24 mouse cellular contexts compared by ENCODE assay signal in genomic region chr16:50679698-50680097, GRCm38 (mm10).
"Had no signal": no experiment of that assay in that cellular context is flagged by ENCODE, and none has a peak within 500 bp of the region (broad histone marks: within the 10 kb centered on the region; RNA-seq: fewer than 3 reads in every experiment).

No protein-coding gene starts in this region.

- H3K4me3 ChIP-seq: heart, adult 2 months; heart, embryonic 13.5 days; heart, embryonic 15.5 days; hindbrain, embryonic 13.5 days; hindbrain, embryonic 15.5 days; kidney, embryonic 15.5 days; layer of hippocampus, adult 2 months; left cerebral cortex, adult 2 months; limb, embryonic 10.5 days; limb, embryonic 12.5 days; liver, embryonic 13.5 days; liver, embryonic 15.5 days had no signal

- H3K9ac ChIP-seq: forebrain, postnatal 0 days; heart, embryonic 13.5 days; heart, embryonic 15.5 days; hindbrain, embryonic 13.5 days; hindbrain, embryonic 15.5 days; kidney, embryonic 15.5 days; limb, embryonic 12.5 days; liver, embryonic 13.5 days; liver, embryonic 15.5 days had no signal

- DNase-seq: forebrain, postnatal 0 days; gastrocnemius, postnatal 14 days; gastrocnemius, postnatal 36 days; heart, adult 11 months; heart, adult 2 months; heart, postnatal 14 days; heart, postnatal 36 days; kidney, adult 8-10 months; liver; liver, embryonic 13.5 days had no signal

- H3K27me3 ChIP-seq: heart, embryonic 13.5 days; heart, embryonic 15.5 days; hindbrain, embryonic 13.5 days; hindbrain, embryonic 15.5 days; kidney, embryonic 15.5 days; limb, embryonic 12.5 days; liver, embryonic 13.5 days; liver, embryonic 15.5 days had no signal

- H3K4me2 ChIP-seq: heart, embryonic 11.5 days; heart, embryonic 13.5 days; heart, embryonic 15.5 days; hindbrain, embryonic 13.5 days; hindbrain, embryonic 15.5 days; kidney, embryonic 15.5 days; limb, embryonic 12.5 days; liver, embryonic 11.5 days; liver, embryonic 13.5 days; liver, embryonic 15.5 days had no signal

- H3K36me3 ChIP-seq: heart, embryonic 13.5 days; heart, embryonic 15.5 days; hindbrain, embryonic 13.5 days; hindbrain, embryonic 15.5 days; kidney, embryonic 15.5 days; limb, embryonic 10.5 days; limb, embryonic 12.5 days; liver, embryonic 13.5 days; liver, embryonic 15.5 days had no signal

- H3K4me1 ChIP-seq: heart, embryonic 13.5 days; heart, embryonic 15.5 days; hindbrain, embryonic 13.5 days; hindbrain, embryonic 15.5 days; kidney, embryonic 15.5 days; limb, embryonic 10.5 days; limb, embryonic 12.5 days; liver, embryonic 13.5 days; liver, embryonic 15.5 days had no signal

- H3K27ac ChIP-seq: heart, adult 2 months; heart, embryonic 13.5 days; heart, embryonic 15.5 days; hindbrain, embryonic 13.5 days; hindbrain, embryonic 15.5 days; hindbrain, postnatal 0 days; kidney, embryonic 15.5 days; kidney, postnatal 0 days; layer of hippocampus, adult 2 months; left cerebral cortex, adult 2 months; limb, embryonic 10.5 days; limb, embryonic 12.5 days; liver, embryonic 13.5 days; liver, embryonic 15.5 days had no signal

- ATAC-seq: forebrain, postnatal 0 days; hindbrain, postnatal 0 days had no signal

- H3K9me3 ChIP-seq: heart, embryonic 13.5 days; heart, embryonic 15.5 days; hindbrain, embryonic 13.5 days; hindbrain, embryonic 15.5 days; kidney, embryonic 15.5 days; limb, embryonic 10.5 days; limb, embryonic 12.5 days; liver, embryonic 13.5 days; liver, embryonic 15.5 days had no signal
